Mouse (Mus musculus): ENCODE measurements around the gene Knop1. TPM values are rescaled to one million over a fixed set of nuclear protein-coding genes. Genes with fewer than 3 reads are reported as not detected.

Gene Knop1
- total RNA-seq, 2 experiments from 2014 or later = 14.6 to 15.3 TPM

GRCm38 (mm10) chr7:118850676-118851290, 5.3 kb downstream of the Knop1 start:
- peak; percentile 33 for DNase-seq (ENCODE audit: low spot score)

GRCm38 (mm10) chr7:118849543-118850250, 6.4 kb downstream of the Knop1 start:
- no peak for DNase-seq (ENCODE audit: low spot score)
- intact Hi-C loops (cut with DNase I) = loop anchor here (5.0 kb wide), 2 partner anchors 82 to 143 kb away; no protein-coding TSS in a partner anchor

More at GRCm38 (mm10) chr7:118850676-118851290, 5.3 kb downstream of the Knop1 start:
- intact Hi-C loops (cut with DNase I) = loop anchor here (5.0 kb wide), 2 partner anchors 83 to 142 kb away; no protein-coding TSS in a partner anchor

GRCm38 (mm10) chr7:118848796-118849195, 7.3 kb downstream of the Knop1 start:
- intact Hi-C loops (cut with DNase I) = no loop called here
- no peak for DNase-seq (ENCODE audit: low spot score)

- no peak for DNase-seq (ENCODE audit: low spot score)
- intact Hi-C loops (cut with DNase I) = no loop called here
Measured at GRCm38 (mm10) chr7:118846329-118846728, 9.7 kb downstream of the Knop1 start.

- intact Hi-C loops (cut with DNase I) = no loop called here
- no peak for DNase-seq (ENCODE audit: low spot score)
Measured at GRCm38 (mm10) chr7:118845141-118845540, 10.9 kb downstream of the Knop1 start.

- no peak for DNase-seq (ENCODE audit: low spot score)
- intact Hi-C loops (cut with DNase I) = no loop called here
Measured at GRCm38 (mm10) chr7:118842938-118843337, 13.1 kb downstream of the Knop1 start.

GRCm38 (mm10) chr7:118841796-118842195, 14.3 kb downstream of the Knop1 start:
- no peak for DNase-seq (ENCODE audit: low spot score)
- intact Hi-C loops (cut with DNase I) = no loop called here

- intact Hi-C loops (cut with DNase I) = no loop called here
- no peak for DNase-seq (ENCODE audit: low spot score)
Measured at GRCm38 (mm10) chr7:118841030-118841745, 14.9 kb downstream of the Knop1 start.

GRCm38 (mm10) chr7:118837901-118838300, 18.2 kb downstream of the Knop1 start:
- DNase-seq (ENCODE audit: low spot score) = no peak
- intact Hi-C loops (cut with DNase I) = no loop called here

GRCm38 (mm10) chr7:118827975-118828416, 28.1 kb downstream of the Knop1 start:
- no peak for DNase-seq (ENCODE audit: low spot score)
- intact Hi-C loops (cut with DNase I) = no loop called here

GRCm38 (mm10) chr7:118824451-118824850, 31.6 kb downstream of the Knop1 start:
- intact Hi-C loops (cut with DNase I) = no loop called here
- DNase-seq (ENCODE audit: low spot score) = no peak

- no peak for DNase-seq (ENCODE audit: low spot score)
- intact Hi-C loops (cut with DNase I) = no loop called here
Measured at GRCm38 (mm10) chr7:118821887-118822556, 34.0 kb downstream of the Knop1 start.

GRCm38 (mm10) chr7:118821356-118821755, 34.7 kb downstream of the Knop1 start:
- peak; percentile 44 for DNase-seq (ENCODE audit: low spot score)
- intact Hi-C loops (cut with DNase I) = no loop called here

- intact Hi-C loops (cut with DNase I) = loop anchor here (5.0 kb wide), 1 partner anchor 42 kb away; no protein-coding TSS in a partner anchor
- DNase-seq (ENCODE audit: low spot score) = no peak
Measured at GRCm38 (mm10) chr7:118819666-118820065, 36.4 kb downstream of the Knop1 start.

- intact Hi-C loops (cut with DNase I) = loop anchor here (5.0 kb wide), 1 partner anchor 40 kb away; no protein-coding TSS in a partner anchor
- DNase-seq (ENCODE audit: low spot score) = no peak
Measured at GRCm38 (mm10) chr7:118817741-118818140, 38.3 kb downstream of the Knop1 start.

- intact Hi-C loops (cut with DNase I) = loop anchor here (5.0 kb wide), 1 partner anchor 39 kb away; no protein-coding TSS in a partner anchor
Measured at GRCm38 (mm10) chr7:118816275-118816674, 39.8 kb downstream of the Knop1 start.

GRCm38 (mm10) chr7:118813592-118813991, 42.5 kb downstream of the Knop1 start:
- intact Hi-C loops (cut with DNase I) = no loop called here
- no peak for DNase-seq (ENCODE audit: low spot score)

More at GRCm38 (mm10) chr7:118816275-118816674, 39.8 kb downstream of the Knop1 start:
- DNase-seq (ENCODE audit: low spot score) = no peak

- intact Hi-C loops (cut with DNase I) = no loop called here
- DNase-seq (ENCODE audit: low spot score) = peak; percentile 33
Measured at GRCm38 (mm10) chr7:118811407-118812106, 44.5 kb downstream of the Knop1 start.

- no peak for DNase-seq (ENCODE audit: low spot score)
- intact Hi-C loops (cut with DNase I) = no loop called here
Measured at GRCm38 (mm10) chr7:118807899-118808298, 48.2 kb downstream of the Knop1 start.

All from heart, postnatal 25 days (tissue).